Mouse (Mus musculus) splenic B cell, adult 2 months (primary cell): Measurements from ENCODE around the gene Slc27a4.

Experiments used
- DNase-seq: peaks from one replicate; pipeline ENCODE4 v3.0.0-alpha.2; 2011; ENCODE audit warnings: low read depth, low spot score
- H3K27me3 ChIP-seq: 2 replicates; pipeline ENCODE4 v1.6.1; 2012; ENCODE audit warnings: mild to moderate bottlenecking, low read length, moderate library complexity, mixed read lengths; ENCODE audit not compliant: control insufficient read depth, poor library complexity, insufficient read depth, severe bottlenecking
- H3K36me3 ChIP-seq: 2 replicates; pipeline ENCODE4 v1.6.1; 2012; ENCODE audit warnings: mild to moderate bottlenecking, low read length, moderate library complexity, mixed read lengths; ENCODE audit not compliant: control insufficient read depth, poor library complexity, insufficient read depth, severe bottlenecking

Gene Slc27a4

GRCm38 (mm10) chr2:29843231-29844105 lies 41.0 kb downstream of the Slc27a4 start:
- DNase-seq, result no peak
- Histone ChIP-seq H3K36me3 (peaks cover 8% of the 10 kb centered on the region), H3K27me3 (no peaks in the 10 kb centered on the region)

DNA sequence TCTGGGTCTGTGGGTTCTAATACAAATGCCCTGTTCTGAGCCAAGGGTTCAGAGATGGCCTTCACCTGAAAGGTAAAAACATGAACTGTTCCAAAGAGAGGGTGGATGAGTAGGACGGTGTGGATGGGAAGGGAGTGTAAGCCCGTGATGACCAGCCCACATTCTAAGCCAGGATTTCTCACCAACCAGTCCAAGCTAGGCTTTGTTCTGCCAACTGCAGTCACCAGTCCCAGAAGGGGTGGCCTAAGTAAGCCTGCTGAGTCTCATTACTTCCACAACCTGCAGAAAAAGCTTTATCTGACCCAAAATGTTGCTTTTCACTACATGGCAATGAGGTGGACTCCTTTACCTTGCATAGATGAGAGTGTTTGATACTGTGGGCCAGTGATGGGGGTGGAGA lies 41.7 kb downstream of the Slc27a4 start:
- H3K36me3 ChIP-seq, result peaks cover 7% of the 10 kb centered on the region
- DNase-seq, result no peak
- no peaks in the 10 kb centered on the region for H3K27me3 ChIP-seq

DNA sequence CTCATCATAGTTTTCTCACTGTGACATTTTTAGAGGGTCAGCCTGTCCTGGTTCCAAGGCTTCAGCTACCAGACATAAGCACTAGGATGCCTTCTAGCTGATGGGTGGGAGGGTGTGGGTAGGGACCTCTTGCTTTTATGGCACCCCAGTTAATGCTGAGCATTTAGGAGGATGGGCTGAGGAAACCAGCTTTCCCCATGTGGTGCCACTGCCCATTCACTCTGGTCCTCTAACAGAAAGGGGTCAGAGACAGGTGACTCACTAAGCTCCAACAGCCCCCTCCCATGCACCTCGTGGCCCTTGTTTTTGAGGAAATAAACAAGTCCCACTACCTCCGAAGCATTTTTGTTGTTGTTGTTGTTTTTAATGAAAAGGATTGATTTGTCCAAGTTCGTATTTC lies 42.2 kb downstream of the Slc27a4 start:
- DNase-seq, result no peak
- H3K27me3 ChIP-seq, result no peaks in the 10 kb centered on the region
- peaks cover 5% of the 10 kb centered on the region for H3K36me3 ChIP-seq

- peaks cover 5% of the 10 kb centered on the region for H3K36me3 ChIP-seq
- DNase-seq, result no peak
- no peaks in the 10 kb centered on the region for H3K27me3 ChIP-seq
These were observed 43.2 kb downstream of the Slc27a4 start for GRCm38 (mm10) chr2:29845636-29846035.

- Histone ChIP-seq H3K27me3 (no peaks in the 10 kb centered on the region), H3K36me3 (peaks cover 4% of the 10 kb centered on the region)
- no peak for DNase-seq
These were observed 43.8 kb downstream of the Slc27a4 start for GRCm38 (mm10) chr2:29846061-29846853.

DNA sequence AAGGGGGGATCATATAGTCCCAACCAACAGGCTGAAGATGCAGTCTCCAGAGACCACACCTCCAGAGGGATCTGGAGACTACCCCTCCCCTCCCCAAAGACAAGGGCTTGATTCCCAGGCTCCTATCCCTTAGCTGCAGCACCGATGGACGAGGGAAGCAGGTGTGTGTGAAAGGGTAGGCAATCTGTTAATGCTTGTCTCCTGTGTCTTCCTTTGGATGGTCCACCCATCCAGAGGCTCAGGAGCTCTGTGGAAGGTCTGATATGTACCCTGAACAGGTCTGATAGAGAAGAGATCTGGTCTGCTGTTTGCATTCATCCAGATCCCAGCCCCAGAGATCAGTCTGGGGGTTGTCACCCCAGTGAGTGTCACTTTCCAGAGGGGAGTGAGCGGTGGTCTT lies 44.5 kb downstream of the Slc27a4 start:
- no peaks in the 10 kb centered on the region for H3K27me3 ChIP-seq
- no peak for DNase-seq
- H3K36me3 ChIP-seq, result peaks cover 4% of the 10 kb centered on the region; the same call in 1 of the 2 replicates

- no peak for DNase-seq
These were observed 46.6 kb downstream of the Slc27a4 start for GRCm38 (mm10) chr2:29849041-29849440.

DNA sequence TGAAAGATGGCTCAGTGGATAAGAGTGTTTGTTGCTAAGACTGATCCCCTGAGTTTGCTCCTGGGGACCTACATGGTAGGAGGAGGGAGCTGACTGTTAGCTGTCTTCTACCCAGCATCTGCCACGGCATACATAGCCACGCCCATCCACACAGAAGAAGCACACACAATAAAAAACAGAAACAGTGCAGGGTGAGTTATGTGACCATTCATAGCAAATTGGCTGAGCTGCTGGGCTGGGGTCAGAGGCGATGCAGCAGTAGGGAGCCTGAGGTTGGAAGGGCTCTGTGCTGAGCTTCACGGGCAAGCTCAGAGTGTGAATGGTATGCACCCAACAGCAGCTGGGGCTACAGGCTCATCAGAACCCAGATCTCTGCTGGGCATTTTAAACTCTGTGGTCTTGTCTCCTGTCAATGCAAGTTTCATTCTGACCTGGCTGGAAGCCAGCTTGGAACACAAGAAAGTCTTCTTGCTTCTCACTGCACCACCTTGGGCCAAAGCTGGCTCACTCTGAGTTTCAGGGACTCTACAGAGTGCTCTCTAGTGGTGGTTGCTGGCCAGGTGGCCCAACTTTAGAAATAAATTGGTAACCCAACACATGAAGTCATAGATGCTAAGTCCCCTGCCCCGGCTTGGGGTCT lies 47.5 kb downstream of the Slc27a4 start:
- no peaks in the 10 kb centered on the region for H3K27me3 ChIP-seq
- no peak for DNase-seq

More at GRCm38 (mm10) chr2:29849041-29849440, 46.6 kb downstream of the Slc27a4 start:
- Histone ChIP-seq H3K36me3 (peaks cover 3% of the 10 kb centered on the region; the same call in 1 of the 2 replicates), H3K27me3 (no peaks in the 10 kb centered on the region)

DNA sequence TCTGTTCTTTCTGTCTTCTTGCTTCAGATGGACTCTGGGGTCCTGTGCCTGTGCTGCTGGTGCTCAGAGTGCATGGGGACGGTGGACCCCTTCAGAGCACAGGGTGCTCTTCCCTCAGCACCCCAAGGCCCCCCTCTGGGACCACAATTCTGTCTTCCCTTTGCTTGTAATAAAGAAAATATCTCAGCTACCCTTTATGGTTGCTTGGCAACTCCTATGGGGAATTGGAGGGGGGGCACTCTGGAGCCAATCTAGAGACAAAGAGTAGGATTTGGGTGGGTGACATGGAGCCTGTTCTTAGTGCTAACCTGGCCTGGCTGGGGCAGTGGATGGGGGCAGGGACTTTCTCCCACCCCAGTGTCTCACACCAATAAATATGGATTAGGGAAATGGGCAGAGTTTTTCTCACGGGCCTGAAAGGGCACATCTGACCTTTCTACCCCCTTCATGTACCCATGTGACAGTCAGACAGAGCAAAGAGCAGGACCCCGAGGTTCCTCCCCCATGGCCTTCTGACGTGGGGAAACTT lies 50.6 kb downstream of the Slc27a4 start:
- DNase-seq, result no peak
- Histone ChIP-seq H3K27me3 (no peaks in the 10 kb centered on the region), H3K36me3 (no peaks in the 10 kb centered on the region)

More for the DNA sequence above, 47.5 kb downstream of the Slc27a4 start:
- H3K36me3 ChIP-seq, result no peaks in the 10 kb centered on the region

- DNase-seq, result no peak
- H3K36me3 ChIP-seq, result no peaks in the 10 kb centered on the region
- no peaks in the 10 kb centered on the region for H3K27me3 ChIP-seq
These were observed 51.3 kb downstream of the Slc27a4 start for GRCm38 (mm10) chr2:29853736-29854135.

GRCm38 (mm10) chr2:29855585-29856210 lies 53.3 kb downstream of the Slc27a4 start:
- H3K36me3 ChIP-seq, result no peaks in the 10 kb centered on the region
- no peaks in the 10 kb centered on the region for H3K27me3 ChIP-seq
- no peak for DNase-seq

DNA sequence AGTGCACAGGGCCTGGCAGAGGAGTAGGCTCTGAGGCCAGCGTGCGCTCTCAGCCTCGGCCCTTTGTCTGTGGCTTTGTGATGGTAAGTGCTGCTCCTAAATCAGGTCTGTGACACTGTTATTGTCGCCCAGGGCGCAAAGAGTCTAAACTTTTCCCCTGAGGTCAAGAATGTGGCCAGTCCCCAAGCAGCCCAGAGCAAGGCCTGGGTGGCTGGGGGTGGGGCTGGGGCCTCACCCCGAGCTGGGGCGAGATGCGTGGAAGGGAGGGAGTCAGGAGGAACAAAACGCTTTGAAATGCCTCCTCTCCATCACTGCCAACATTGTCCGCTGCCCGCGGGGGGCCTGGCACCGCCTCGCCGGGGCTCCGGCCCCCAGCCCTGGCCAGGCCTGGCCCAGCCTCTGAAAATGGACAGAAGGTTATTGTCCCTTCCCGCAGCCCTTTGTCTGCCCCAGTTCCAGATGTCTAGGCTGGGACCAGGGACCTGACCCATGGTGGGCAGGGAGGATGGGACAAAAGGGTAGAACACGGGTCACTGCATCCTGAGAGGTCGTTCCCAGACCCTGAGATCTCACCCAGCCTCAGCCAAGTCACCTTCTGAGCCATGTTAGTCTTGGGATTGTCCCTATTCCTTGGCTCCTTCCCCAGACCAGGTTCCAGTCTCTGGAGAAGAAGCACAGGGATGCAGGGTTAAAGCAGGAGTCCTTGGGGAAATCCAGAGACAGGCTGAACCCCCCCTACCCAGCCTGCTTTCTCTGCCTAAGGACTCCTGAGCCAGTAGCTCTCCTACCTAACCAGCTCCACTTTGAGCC lies 54.2 kb downstream of the Slc27a4 start:
- no peaks in the 10 kb centered on the region for H3K36me3 ChIP-seq
- H3K27me3 ChIP-seq, result no peaks in the 10 kb centered on the region
- no peak for DNase-seq

GRCm38 (mm10) chr2:29857341-29857740 lies 54.9 kb downstream of the Slc27a4 start:
- no peaks in the 10 kb centered on the region for H3K36me3 ChIP-seq
- DNase-seq, result no peak
- no peaks in the 10 kb centered on the region for H3K27me3 ChIP-seq
